Mouse (Mus musculus): ENCODE measurements around the gene Arnt2.

Gene Arnt2

GRCm38 (mm10) chr7:84409896-84410521 lies at the start of gene Arnt2:
Gene Arnt2, minus strand, starts transcription at chr7:84410176.
- peak; percentile 72 for DNase-seq (ENCODE audit: low read depth, low spot score)

DNA sequence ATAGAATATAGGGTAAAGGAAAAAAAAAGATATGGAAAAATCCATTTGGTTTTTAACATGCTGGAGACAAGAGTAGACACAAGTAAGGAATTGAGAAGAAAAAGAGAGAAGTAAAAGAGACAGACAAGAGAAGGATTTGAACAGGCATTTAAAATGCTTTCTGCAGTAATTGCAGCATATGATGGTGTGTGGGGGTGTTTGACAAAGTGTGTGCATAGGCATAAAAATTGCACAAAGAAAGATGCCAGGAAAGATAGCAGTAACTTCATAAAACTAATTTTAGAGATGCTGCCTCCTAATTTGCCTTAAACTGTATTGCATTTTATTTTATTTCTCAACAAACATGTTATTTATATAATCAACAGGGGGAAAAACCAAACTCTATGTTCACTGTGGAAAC lies 41.7 kb upstream of the Arnt2 start:
- no peak for DNase-seq (ENCODE audit: low read depth, low spot score)

DNA sequence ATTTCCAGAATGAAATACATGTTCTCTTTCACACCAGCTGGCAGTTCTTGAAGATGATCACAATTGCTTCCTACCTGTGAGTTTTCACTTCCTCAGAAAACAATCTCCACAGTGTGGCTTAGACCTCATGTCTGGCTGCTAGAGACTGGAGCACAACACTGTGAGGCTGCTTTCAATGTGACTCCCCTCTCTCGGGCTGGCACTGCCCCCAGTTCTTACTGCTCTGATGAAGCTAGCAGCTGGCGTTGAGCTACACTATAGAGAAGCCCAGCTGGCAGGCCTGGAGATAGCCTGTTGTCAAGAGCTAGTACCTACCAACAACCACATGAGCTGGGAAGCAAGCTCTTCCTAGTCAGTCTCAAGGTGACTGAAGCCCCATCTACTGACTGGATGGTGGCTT lies 39.1 kb upstream of the Arnt2 start:
- no peak for DNase-seq (ENCODE audit: low read depth, low spot score)

- no peak for DNase-seq (ENCODE audit: low read depth, low spot score)
Measured at GRCm38 (mm10) chr7:84448512-84448911, 38.5 kb upstream of the Arnt2 start.

- no peak for DNase-seq (ENCODE audit: low read depth, low spot score)
Measured at GRCm38 (mm10) chr7:84447740-84448435, 37.9 kb upstream of the Arnt2 start.

DNA sequence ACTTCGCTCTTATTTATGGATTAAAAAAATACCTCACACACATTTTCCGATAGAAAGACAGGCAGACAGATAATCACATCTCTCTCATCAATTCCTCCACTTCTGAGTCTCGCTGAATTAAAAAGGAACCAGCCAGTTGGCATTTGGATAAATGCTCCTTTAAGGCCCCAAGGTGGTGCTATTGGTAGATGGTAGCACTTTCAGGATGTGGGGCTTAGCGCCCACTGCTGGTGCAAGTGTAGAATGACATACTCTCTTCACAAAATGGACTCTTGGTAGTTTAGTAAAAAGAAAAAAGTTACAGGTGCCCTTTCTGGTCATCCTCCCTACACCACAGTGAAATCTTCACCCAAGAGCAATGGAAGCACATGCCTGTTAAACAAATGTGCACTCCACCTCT lies 37.1 kb upstream of the Arnt2 start:
- DNase-seq (ENCODE audit: low read depth, low spot score), result peak; percentile 73

- no peak for DNase-seq (ENCODE audit: low read depth, low spot score)
Measured at GRCm38 (mm10) chr7:84442343-84442911, 32.5 kb upstream of the Arnt2 start.

DNA sequence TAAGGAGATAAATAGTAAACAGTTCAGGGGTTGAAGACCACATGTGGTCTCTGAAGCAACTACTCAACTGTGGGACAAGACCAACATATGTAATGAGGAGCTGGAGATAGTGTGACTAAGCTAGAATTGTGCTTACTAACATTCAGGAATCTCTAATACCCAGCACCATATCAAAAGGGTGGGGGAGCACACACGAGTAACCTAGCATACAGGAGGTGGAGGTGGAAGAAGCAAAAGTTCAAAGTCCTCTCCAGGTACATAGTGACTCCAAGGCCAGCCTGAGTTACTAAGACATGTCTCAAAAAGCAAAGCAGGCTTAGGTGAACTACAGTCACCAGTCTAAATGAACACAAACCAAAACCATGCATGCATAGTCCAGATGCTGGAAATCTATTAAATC lies 29.6 kb upstream of the Arnt2 start:
- no peak for DNase-seq (ENCODE audit: low read depth, low spot score)

DNA sequence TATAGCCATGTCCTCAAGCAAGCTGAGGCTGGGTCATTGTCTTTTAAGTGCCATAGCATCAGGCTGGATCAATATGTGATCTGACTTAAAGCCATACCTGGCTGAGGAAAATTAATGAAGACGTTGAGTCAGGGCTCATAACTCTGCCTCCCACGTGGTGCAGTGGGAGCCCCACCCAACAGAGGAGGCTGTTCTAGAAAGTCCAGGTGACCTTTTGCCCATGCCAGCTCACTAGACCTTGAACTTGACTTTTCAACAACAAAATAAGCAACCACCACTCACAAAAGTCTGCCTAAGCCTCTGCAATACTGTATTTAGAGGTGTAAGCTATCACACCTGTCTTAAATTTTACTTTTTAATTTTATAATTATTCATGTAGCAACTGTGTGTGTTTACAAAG lies 24.9 kb upstream of the Arnt2 start:
- no peak for DNase-seq (ENCODE audit: low read depth, low spot score)

DNA sequence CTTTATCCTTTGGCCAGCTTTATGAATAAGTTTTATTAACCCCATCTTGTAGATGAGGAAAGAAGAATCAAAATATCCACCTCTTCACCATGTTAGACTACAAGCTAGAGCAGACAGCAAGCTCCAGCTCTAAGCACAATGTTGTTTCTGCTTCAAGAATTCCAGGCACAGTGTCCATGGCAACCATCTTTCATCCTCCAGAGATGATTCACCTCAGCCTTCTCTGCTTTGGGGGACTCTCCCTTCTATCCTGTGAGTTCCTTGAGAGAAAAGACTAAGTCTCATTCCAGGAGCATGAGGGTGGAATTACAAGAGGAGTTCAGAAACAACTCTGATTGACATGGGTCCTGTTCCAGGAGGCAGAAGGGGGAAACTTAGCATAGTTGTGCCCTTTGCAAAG lies 22.2 kb upstream of the Arnt2 start:
- no peak for DNase-seq (ENCODE audit: low read depth, low spot score)

- no peak for DNase-seq (ENCODE audit: low read depth, low spot score)
Measured at GRCm38 (mm10) chr7:84427221-84427620, 17.2 kb upstream of the Arnt2 start.

GRCm38 (mm10) chr7:84424670-84425385 lies 14.9 kb upstream of the Arnt2 start:
- peak; percentile 38 for DNase-seq (ENCODE audit: low read depth, low spot score)

DNA sequence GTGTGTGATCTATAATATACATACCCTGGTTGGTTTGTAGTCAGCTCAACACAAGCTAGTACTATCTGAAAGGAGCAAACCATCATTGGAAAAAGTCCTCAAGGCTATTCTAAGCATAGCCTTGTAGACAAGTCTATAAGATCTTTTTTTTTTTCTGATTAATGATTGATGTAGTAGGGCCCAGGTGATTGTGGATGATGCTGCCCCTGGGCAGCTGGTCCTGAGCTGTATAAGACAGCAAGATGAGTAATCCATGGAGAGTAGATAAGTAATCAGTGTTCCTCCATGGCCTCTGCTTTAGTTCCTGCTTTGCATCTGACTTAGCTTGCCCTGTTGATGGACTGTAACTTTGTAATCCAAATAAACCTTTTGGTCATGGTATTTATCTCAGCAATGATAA lies 11.8 kb upstream of the Arnt2 start:
- no peak for DNase-seq (ENCODE audit: low read depth, low spot score)

DNA sequence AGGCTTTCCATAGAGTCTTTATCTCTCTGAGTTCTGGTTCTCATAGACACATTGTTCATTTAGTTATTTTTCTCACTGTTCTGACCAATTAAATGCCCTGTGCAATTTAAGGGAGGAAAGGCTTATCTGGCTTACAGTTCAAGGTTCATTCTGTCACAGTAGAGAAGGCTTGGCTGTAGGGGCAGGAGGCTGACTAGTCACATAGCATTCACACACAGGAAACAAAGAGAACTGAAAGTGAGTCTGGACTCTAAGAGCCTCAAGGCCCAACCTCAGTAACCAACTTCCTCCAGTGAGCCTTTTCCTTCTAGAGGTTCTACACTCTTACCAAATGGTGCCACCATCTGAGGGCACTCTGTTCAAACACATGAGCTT lies 11.3 kb upstream of the Arnt2 start:
- no peak for DNase-seq (ENCODE audit: low read depth, low spot score)

- no peak for DNase-seq (ENCODE audit: low read depth, low spot score)
Measured at GRCm38 (mm10) chr7:84420581-84421290, 10.8 kb upstream of the Arnt2 start.

DNA sequence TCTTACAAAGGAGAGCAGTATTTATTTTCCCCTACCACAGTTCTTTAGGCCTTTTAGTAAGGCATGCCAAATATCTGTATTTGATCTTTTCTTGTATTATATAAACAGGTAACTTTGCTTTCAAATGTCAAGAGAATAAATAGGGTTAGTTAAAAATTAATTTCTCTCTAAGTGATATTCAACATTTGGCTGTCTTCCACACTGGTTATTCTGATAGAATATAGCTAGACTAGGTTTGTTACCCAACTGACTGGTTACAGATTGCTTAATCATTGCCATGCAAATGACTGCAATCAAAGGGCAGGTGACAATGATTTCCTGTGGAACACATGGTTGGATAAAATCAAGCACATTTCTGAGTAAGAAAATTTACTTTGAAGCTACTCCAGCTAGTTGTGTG lies 7.5 kb upstream of the Arnt2 start:
- DNase-seq (ENCODE audit: low read depth, low spot score), result no peak

- no peak for DNase-seq (ENCODE audit: low read depth, low spot score)
Measured at GRCm38 (mm10) chr7:84412570-84412969, 2.6 kb upstream of the Arnt2 start.

DNA sequence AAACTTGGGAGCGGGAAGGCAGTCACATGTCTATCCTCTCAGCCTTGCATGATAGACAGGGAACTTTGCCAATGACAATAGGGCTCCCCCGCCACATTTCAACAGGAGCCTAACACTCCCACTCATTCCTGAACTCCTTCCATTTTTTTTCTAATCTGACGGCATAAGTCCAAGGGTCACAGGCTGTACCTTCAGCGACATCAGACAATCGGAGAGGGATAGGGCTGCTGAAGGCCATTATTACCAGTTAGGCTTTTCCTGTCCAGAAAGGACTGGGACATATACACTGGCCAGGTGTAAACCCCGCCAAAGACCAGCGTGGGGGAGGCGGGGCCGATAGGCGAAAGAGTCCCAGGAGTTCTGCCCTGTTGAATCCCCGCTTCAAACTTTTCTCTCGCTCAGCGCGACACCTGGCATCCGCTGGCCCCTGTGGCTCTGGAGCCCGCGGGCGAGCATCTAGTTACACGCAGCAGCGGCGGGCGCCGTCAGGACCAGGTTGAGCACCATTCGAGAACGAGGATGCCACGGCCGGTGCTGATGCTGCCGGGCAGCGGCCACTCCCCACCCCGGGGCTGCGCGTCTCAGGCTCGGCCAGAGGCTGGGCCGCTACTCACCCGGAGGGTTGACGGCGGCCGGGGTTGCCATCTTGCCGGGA lies 608 bp downstream of the Arnt2 start:
- peak; percentile 52 for DNase-seq (ENCODE audit: low read depth, low spot score)

DNA sequence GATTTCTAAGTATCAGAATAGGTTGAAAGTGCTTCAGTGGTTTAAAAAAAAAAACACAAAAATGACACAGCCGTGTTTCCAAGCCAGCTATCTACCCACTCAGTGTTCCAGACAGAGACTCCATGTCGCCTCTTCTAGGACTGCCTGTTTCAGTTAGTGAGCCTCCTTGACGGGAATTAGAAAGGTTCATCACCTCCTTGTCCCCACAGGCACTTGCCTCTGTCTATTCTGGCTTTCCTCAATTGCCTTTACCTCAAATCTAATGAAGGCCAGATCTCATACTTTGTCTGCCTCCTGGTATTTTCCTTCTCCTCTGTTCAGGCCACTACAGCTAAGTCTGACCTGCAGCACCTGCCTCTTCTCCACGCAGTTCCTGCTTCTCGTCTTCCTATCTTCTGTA lies 1.7 kb downstream of the Arnt2 start:
- no peak for DNase-seq (ENCODE audit: low read depth, low spot score)

DNA sequence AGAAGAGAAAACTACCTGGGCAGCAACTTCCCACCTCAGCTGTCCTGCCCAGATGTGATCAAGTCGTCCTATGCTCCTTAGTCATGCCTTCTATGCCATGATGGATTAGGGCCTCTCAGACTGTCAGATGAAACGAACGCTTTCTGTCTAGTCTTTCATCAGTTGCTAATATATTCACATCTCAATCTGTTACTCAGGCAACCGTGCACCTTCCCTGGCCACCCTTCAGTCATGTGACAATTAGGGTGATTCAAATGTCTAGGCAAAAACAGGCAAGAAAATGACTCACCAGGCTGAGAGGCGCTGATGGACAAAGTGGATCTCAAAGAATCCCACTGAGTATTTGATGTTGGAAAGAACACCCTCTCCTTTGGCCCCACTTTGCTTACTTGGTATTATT lies 6.6 kb downstream of the Arnt2 start:
- DNase-seq (ENCODE audit: low read depth, low spot score), result no peak

- DNase-seq (ENCODE audit: low read depth, low spot score), result no peak
Measured at GRCm38 (mm10) chr7:84401641-84402455, 8.1 kb downstream of the Arnt2 start.

Data from forelimb bud, embryonic 11.5 days (tissue).